Mouse (Mus musculus) cortical plate, adult 2 months (tissue): ENCODE measurements around the gene Sumo1.

Experiments
- CTCF ChIP-seq: fragments of 200-500 bp; IDR thresholded peaks from 2 replicates; pipeline ENCODE4 v1.5.1; 2011; ENCODE audit warnings: mild to moderate bottlenecking, control low read depth, low read length; ENCODE audit not compliant: insufficient read depth; ENCODE audit errors: extremely low read depth
- POLR2A ChIP-seq: fragments of 200-500 bp; IDR thresholded peaks from 2 replicates; pipeline ENCODE4 v1.6.1; 2011; ENCODE audit warnings: mild to moderate bottlenecking, low read length, control low read depth; ENCODE audit not compliant: insufficient read depth; ENCODE audit errors: extremely low read depth

GRCm38 (mm10) chr1:59687493-59687892, 16.9 kb upstream of the Sumo1 start:
- no peak for TF ChIP-seq CTCF
- no peak for TF ChIP-seq POLR2A
